Mouse (Mus musculus) intestine, embryonic 16.5 days (tissue): Measurements from ENCODE around the gene Gm13889. TPM values are rescaled to one million over a fixed set of nuclear protein-coding genes. Genes with fewer than 3 reads are reported as not detected.

ENCODE experiments used
- ATAC-seq: fragments of 200-750 bp; cut with Nextera tagmentation; 2 replicates; pipeline ENCODE4 v1.8.0; 2017; ENCODE audit warnings: moderate TSS enrichment, moderate library complexity
- H3K27ac ChIP-seq: fragments of 300-500 bp; sonication (generic); 2 replicates; pipeline ENCODE4 v1.5.1; 2014; ENCODE audit warnings: mild to moderate bottlenecking, low read length
- H3K27me3 ChIP-seq: fragments of 300-500 bp; sonication (generic); replicated peaks from 2 replicates; pipeline ENCODE4 v1.6.1; 2014; ENCODE audit warnings: low read length, control low read depth, mixed read lengths; ENCODE audit not compliant: control insufficient read depth, insufficient read depth
- H3K36me3 ChIP-seq: fragments of 300-500 bp; sonication (generic); 2 replicates; pipeline ENCODE4 v1.6.1; 2014; ENCODE audit warnings: low read length, control low read depth; ENCODE audit not compliant: control insufficient read depth, insufficient read depth
- H3K4me1 ChIP-seq: fragments of 300-500 bp; sonication (generic); 2 replicates; pipeline ENCODE4 v1.6.1; 2014; ENCODE audit warnings: low read length, control low read depth, mixed read lengths; ENCODE audit not compliant: control insufficient read depth, insufficient read depth
- H3K4me2 ChIP-seq: fragments of 300-500 bp; sonication (generic); 2 replicates; pipeline ENCODE4 v1.6.1; 2014; ENCODE audit warnings: low read depth, low read length, control low read depth
- H3K4me3 ChIP-seq: fragments of 300-500 bp; sonication (generic); 2 replicates; pipeline ENCODE4 v1.5.1; 2014; ENCODE audit warnings: mild to moderate bottlenecking, low read length
- H3K9ac ChIP-seq: fragments of 300-500 bp; sonication (generic); 2 replicates; pipeline ENCODE4 v1.6.1; 2014; ENCODE audit warnings: low read depth, low read length
- H3K9me3 ChIP-seq: fragments of 300-500 bp; sonication (generic); 2 replicates; pipeline ENCODE4 v1.6.1; 2016; ENCODE audit warnings: low read length, control low read depth; ENCODE audit not compliant: control insufficient read depth
- WGBS: fragments of 180-500 bp; shearing (Covaris S2); extraction: QIAGEN DNeasy Blood & Tissue Kit; methylation state at CpG from one replicate; pipeline ENCODE4 v1.1.7; 2014; 5-methylcytosine and 5-hydroxymethylcytosine counted together
- polyA plus RNA-seq: library from polyadenylated mRNA; unstranded; fragments of >200 nt; fragmentation: Nextera tagmentation; extraction: Ambion mirVana; gene quantifications from 2 replicates; pipeline ENCODE4 v1.2.1, GENCODE M21; 2015

Gm13889 gene
- polyA plus RNA-seq, 1 experiment from 2014 or later: 7.7 TPM

GRCm38 (mm10) chr2:93911942-93912341 lies 45.1 kb downstream of the Gm13889 start:
- no peaks in the 10 kb centered on the region for H3K27me3 ChIP-seq
- 75% methylated on average over 10 of the region's 10 CpGs for WGBS
- no peak overlapping the region for H3K4me2 ChIP-seq
- no peak for ATAC-seq
- no peak overlapping the region for H3K27ac ChIP-seq
- H3K9me3 ChIP-seq: no peaks in the 10 kb centered on the region
- H3K36me3 ChIP-seq: no peaks in the 10 kb centered on the region
- H3K4me3 ChIP-seq: no peak overlapping the region
- no peak overlapping the region for H3K9ac ChIP-seq
- no peaks in the 10 kb centered on the region; the same call in 1 of the 2 replicates for H3K4me1 ChIP-seq

- Histone ChIP-seq H3K9ac (no peak overlapping the region), H3K4me1 (no peaks in the 10 kb centered on the region; the same call in 1 of the 2 replicates), H3K36me3 (no peaks in the 10 kb centered on the region), H3K4me2 (no peak overlapping the region), H3K4me3 (no peak overlapping the region), H3K27ac (no peak overlapping the region), H3K27me3 (no peaks in the 10 kb centered on the region), H3K9me3 (no peaks in the 10 kb centered on the region)
- ATAC-seq: no peak
- WGBS: 78% methylated on average over 5 of the region's 5 CpGs
Measured at GRCm38 (mm10) chr2:93909716-93910115, 47.3 kb downstream of the Gm13889 start.

- H3K4me3 ChIP-seq: no peak overlapping the region
- ATAC-seq: no peak
- H3K27ac ChIP-seq: no peak overlapping the region
- no peaks in the 10 kb centered on the region for H3K27me3 ChIP-seq
- 56% methylated on average over 9 of the region's 9 CpGs for WGBS
- no peaks in the 10 kb centered on the region for H3K9me3 ChIP-seq
- no peaks in the 10 kb centered on the region; the same call in 1 of the 2 replicates for H3K4me1 ChIP-seq
- H3K9ac ChIP-seq: no peak overlapping the region
- no peak overlapping the region for H3K4me2 ChIP-seq
- H3K36me3 ChIP-seq: no peaks in the 10 kb centered on the region
Measured at GRCm38 (mm10) chr2:93907519-93908294, 49.3 kb downstream of the Gm13889 start.

- H3K36me3 ChIP-seq: no peaks in the 10 kb centered on the region
- ATAC-seq: no peak
- H3K4me3 ChIP-seq: no peak overlapping the region
- H3K9me3 ChIP-seq: no peaks in the 10 kb centered on the region
- WGBS: 48% methylated on average over 4 of the region's 4 CpGs
- H3K27ac ChIP-seq: no peak overlapping the region
- no peaks in the 10 kb centered on the region; the same call in 1 of the 2 replicates for H3K4me1 ChIP-seq
- no peak overlapping the region for H3K4me2 ChIP-seq
- H3K27me3 ChIP-seq: no peaks in the 10 kb centered on the region
- no peak overlapping the region for H3K9ac ChIP-seq
Measured at GRCm38 (mm10) chr2:93906316-93906715, 50.7 kb downstream of the Gm13889 start.

Other genes with a start within 250 kb of the Gm13889 start
- gene Ext2, start 134.6 kb downstream of the Gm13889 start, polyA plus RNA-seq: 81.5 and 87.3 TPM in 2 replicates
- gene Accs, start 107.3 kb downstream of the Gm13889 start, polyA plus RNA-seq: 5.4 and 6.1 TPM in 2 replicates
- gene Accsl, start 88.0 kb downstream of the Gm13889 start, polyA plus RNA-seq: not detected in 2 replicates
- not detected in 2 replicates for gene Gm27027, start 39.2 kb upstream of the Gm13889 start, polyA plus RNA-seq
- gene Alkbh3, start 53.6 kb upstream of the Gm13889 start, polyA plus RNA-seq: 68.4 and 77.8 TPM in 2 replicates
- 175 and 183 TPM in 2 replicates for gene Hsd17b12, start 200.8 kb upstream of the Gm13889 start, polyA plus RNA-seq